Mouse (Mus musculus) liver, embryonic 14.5 days (tissue): Measurements from ENCODE around the gene Pif1.

Experiments
- CTCF ChIP-seq: IDR thresholded peaks from 2 replicates; pipeline ENCODE4 v1.5.1; 2016; ENCODE audit warnings: antibody characterized with exemption, low read depth, control low read depth
- EP300 ChIP-seq: IDR thresholded peaks from 2 replicates; pipeline ENCODE4 v1.6.1; 2016; ENCODE audit warnings: antibody characterized with exemption, low read depth

DNA sequence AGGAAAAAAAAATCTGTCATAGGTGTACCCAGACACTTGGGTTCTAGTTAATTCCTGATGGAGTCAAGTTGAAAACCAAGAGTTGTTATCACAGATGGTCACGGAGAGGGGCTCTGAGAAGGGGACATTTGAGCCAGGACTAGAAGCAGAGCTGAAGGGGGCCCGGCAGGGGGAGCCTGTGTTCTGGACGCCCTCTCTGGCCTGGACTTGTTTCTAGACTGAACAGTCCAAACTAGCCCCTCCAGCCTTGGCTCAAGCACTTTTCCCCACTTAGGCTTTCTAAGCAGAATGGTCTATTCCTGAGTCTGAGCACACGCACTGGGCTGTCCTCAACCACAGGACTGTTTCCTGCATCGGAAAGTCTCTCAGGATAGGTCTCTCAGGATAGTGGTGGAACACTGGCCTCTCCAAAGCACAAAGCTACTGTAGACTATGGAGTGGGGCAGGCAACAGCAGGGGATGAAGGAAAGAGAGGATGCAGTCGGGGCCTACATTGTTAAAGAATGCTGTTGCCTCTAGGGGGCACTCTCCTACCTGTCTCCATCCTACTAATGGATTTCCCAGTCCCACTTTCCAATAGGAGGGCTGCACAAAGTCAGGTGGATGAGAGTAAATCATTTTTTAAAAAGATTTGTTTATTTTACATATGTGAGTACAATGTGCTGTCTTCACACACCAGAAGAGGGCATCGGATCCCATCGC lies 16.6 kb downstream of the Pif1 start:
- TF ChIP-seq CTCF (peak; percentile 62), EP300 (no peak)
